27 mouse cellular contexts compared by ENCODE assay signal in the genomic region with DNA sequence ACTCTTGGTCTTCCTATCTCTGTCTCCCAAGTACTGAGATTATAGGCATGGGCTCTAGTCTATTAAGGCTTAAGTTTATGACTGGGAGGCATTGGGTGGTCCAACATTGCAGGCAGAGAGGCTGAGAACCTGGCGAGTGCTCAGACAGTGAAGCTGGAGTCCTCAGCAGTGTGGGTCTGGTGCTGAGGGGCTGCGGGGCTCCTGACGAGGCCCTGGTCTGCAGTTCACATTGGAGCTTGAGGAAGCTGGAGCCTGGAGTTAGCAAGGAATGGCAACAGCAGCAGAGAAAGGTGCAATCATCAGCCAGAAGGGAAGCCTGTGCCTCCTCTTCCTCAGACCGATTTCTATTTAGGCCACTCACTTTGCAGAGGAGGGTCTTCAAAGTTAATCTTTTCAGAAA. TPM values are rescaled to one million over a fixed set of nuclear protein-coding genes. Genes with fewer than 3 reads are reported as not detected.
"Had no signal": no experiment of that assay in that cellular context is flagged by ENCODE, and none has a peak within 500 bp of the region (broad histone marks: within the 10 kb centered on the region; RNA-seq: fewer than 3 reads in every experiment).

No protein-coding gene starts in this region.

- H3K27me3 ChIP-seq: heart, embryonic 12.5 days; hindbrain, embryonic 12.5 days; intestine, embryonic 15.5 days; limb, embryonic 12.5 days had no signal

- H3K4me3 ChIP-seq: gastrocnemius, adult 2 months; heart, embryonic 10.5 days; heart, embryonic 12.5 days; hindbrain, embryonic 10.5 days; hindbrain, embryonic 12.5 days; intestine, embryonic 15.5 days; layer of hippocampus, adult 2 months; left cerebral cortex, adult 2 months; limb, embryonic 10.5 days; limb, embryonic 12.5 days had no signal

- H3K4me1 ChIP-seq: heart, embryonic 10.5 days; hindbrain, embryonic 10.5 days; hindbrain, embryonic 12.5 days; intestine, embryonic 15.5 days; limb, embryonic 10.5 days; limb, embryonic 12.5 days had no signal

- H3K36me3 ChIP-seq: heart, embryonic 10.5 days; heart, embryonic 12.5 days; hindbrain, embryonic 10.5 days; hindbrain, embryonic 12.5 days; intestine, embryonic 15.5 days; limb, embryonic 10.5 days; limb, embryonic 12.5 days had no signal

- H3K27ac ChIP-seq: gastrocnemius, adult 2 months; heart, embryonic 10.5 days; hindbrain, embryonic 10.5 days; hindbrain, embryonic 12.5 days; hindbrain, embryonic 14.5 days; intestine, embryonic 15.5 days; layer of hippocampus, adult 2 months; left cerebral cortex, adult 2 months; limb, embryonic 10.5 days; limb, embryonic 12.5 days; liver, embryonic 14.5 days had no signal

- H3K9ac ChIP-seq: heart, embryonic 12.5 days; hindbrain, embryonic 12.5 days; hindbrain, embryonic 14.5 days; intestine, embryonic 15.5 days; limb, embryonic 12.5 days; liver, embryonic 14.5 days had no signal

- H3K9me3 ChIP-seq: heart, embryonic 10.5 days; heart, embryonic 12.5 days; hindbrain, embryonic 10.5 days; hindbrain, embryonic 12.5 days; intestine, embryonic 15.5 days; limb, embryonic 10.5 days had no signal

- DNase-seq: gastrocnemius, adult 2 months; gastrocnemius, postnatal 10 days; gastrocnemius, postnatal 25 days; heart, adult 18-20 months; heart, postnatal 10 days; heart, postnatal 4 days; kidney, adult 18-20 months; kidney, adult 8-10 months; kidney, postnatal 10 days; kidney, postnatal 25 days; kidney, postnatal 4 days; liver had no signal

- H3K4me2 ChIP-seq: heart, embryonic 12.5 days; hindbrain, embryonic 12.5 days; hindbrain, embryonic 14.5 days; intestine, embryonic 15.5 days; limb, embryonic 12.5 days had no signal

- ATAC-seq: hindbrain, embryonic 16.5 days; inflammation-experienced regulatory T-cells, adult 6 months; intestine, embryonic 15.5 days; intestine, postnatal 0 days had no signal

RNA-seq across cellular contexts. Expression of a gene that starts 8.8 kb away (rescaled TPM):
- polyA plus RNA-seq: kidney, embryonic 14.5 days had no signal
